Mouse (Mus musculus) midbrain, embryonic 15.5 days (tissue): ENCODE measurements around the gene Slc12a9. TPM values are rescaled to one million over a fixed set of nuclear protein-coding genes. Genes with fewer than 3 reads are reported as not detected.

ENCODE experiments used
- ATAC-seq: fragments of 200-750 bp; cut with Nextera tagmentation; replicated peaks from 2 replicates; pipeline ENCODE4 v1.8.0; 2017; ENCODE audit warnings: moderate TSS enrichment
- H3K27ac ChIP-seq: fragments of 300-500 bp; sonication (generic); 2 replicates; pipeline ENCODE4 v1.5.1; 2015; ENCODE audit warnings: mild to moderate bottlenecking, inconsistent platforms
- H3K27me3 ChIP-seq: fragments of 300-500 bp; sonication (generic); replicated peaks from 2 replicates; pipeline ENCODE4 v1.6.1; 2015; ENCODE audit warnings: inconsistent platforms
- H3K36me3 ChIP-seq: fragments of 300-500 bp; sonication (generic); replicated peaks from 2 replicates; pipeline ENCODE4 v1.6.1; 2015; ENCODE audit warnings: inconsistent platforms
- H3K4me1 ChIP-seq: fragments of 300-500 bp; sonication (generic); 2 replicates; pipeline ENCODE4 v1.6.1; 2015; ENCODE audit warnings: inconsistent platforms
- H3K4me2 ChIP-seq: fragments of 300-500 bp; sonication (generic); 2 replicates; pipeline ENCODE4 v1.6.1; 2015; ENCODE audit warnings: inconsistent platforms, mild to moderate bottlenecking, moderate library complexity
- H3K4me3 ChIP-seq: fragments of 300-500 bp; sonication (generic); 2 replicates; pipeline ENCODE4 v1.5.1; 2015; ENCODE audit warnings: mild to moderate bottlenecking, inconsistent platforms
- H3K9ac ChIP-seq: fragments of 300-500 bp; sonication (generic); 2 replicates; pipeline ENCODE4 v1.6.1; 2015; ENCODE audit warnings: mild to moderate bottlenecking, inconsistent platforms
- H3K9me3 ChIP-seq: fragments of 300-500 bp; sonication (generic); 2 replicates; pipeline ENCODE4 v1.6.1; 2016; ENCODE audit warnings: inconsistent platforms
- WGBS: fragments of 180-500 bp; shearing (Covaris S2); methylation state at CpG from one replicate; pipeline ENCODE4 v1.1.7; 2015; ENCODE audit warnings: mixed read lengths; 5-methylcytosine and 5-hydroxymethylcytosine counted together
- polyA plus RNA-seq: library from polyadenylated mRNA; unstranded; fragments of >200 nt; fragmentation: Nextera tagmentation; extraction: Ambion mirVana; gene quantifications from 2 replicates; pipeline ENCODE4 v1.2.1, GENCODE M21; 2015

Slc12a9 gene
- polyA plus RNA-seq, 1 experiment from 2014 or later, result 29.5 TPM

GRCm38 (mm10) chr5:137304816-137305215, 28.6 kb downstream of the Slc12a9 start:
- no peak overlapping the region for H3K9ac ChIP-seq
- peaks cover 29% of the 10 kb centered on the region for H3K36me3 ChIP-seq
- H3K27me3 ChIP-seq, result no peaks in the 10 kb centered on the region
- peak overlapping the region; percentile 74 for H3K4me2 ChIP-seq
- no peak overlapping the region for H3K4me3 ChIP-seq
- H3K9me3 ChIP-seq, result no peaks in the 10 kb centered on the region
- no peak for ATAC-seq
- H3K4me1 ChIP-seq, result peaks cover 43% of the 10 kb centered on the region
- no peak overlapping the region for H3K27ac ChIP-seq
- WGBS, result 71% methylated on average over 4 of the region's 4 CpGs

GRCm38 (mm10) chr5:137304165-137304564, 29.2 kb downstream of the Slc12a9 start:
- H3K4me1 ChIP-seq, result peaks cover 43% of the 10 kb centered on the region
- no peaks in the 10 kb centered on the region for H3K27me3 ChIP-seq
- H3K36me3 ChIP-seq, result peaks cover 36% of the 10 kb centered on the region
- no peaks in the 10 kb centered on the region for H3K9me3 ChIP-seq
- 89% methylated on average over 3 of the region's 3 CpGs for WGBS
- H3K27ac ChIP-seq, result no peak overlapping the region
- H3K4me3 ChIP-seq, result no peak overlapping the region
- no peak overlapping the region for H3K9ac ChIP-seq
- no peak for ATAC-seq
- H3K4me2 ChIP-seq, result no peak overlapping the region; the same call in 1 of the 2 replicates

- no peaks in the 10 kb centered on the region for H3K27me3 ChIP-seq
- H3K27ac ChIP-seq, result no peak overlapping the region
- peaks cover 43% of the 10 kb centered on the region for H3K4me1 ChIP-seq
- no peaks in the 10 kb centered on the region for H3K9me3 ChIP-seq
- H3K9ac ChIP-seq, result no peak overlapping the region
- ATAC-seq, result no peak
- H3K36me3 ChIP-seq, result peaks cover 41% of the 10 kb centered on the region
- no peak overlapping the region for H3K4me3 ChIP-seq
- H3K4me2 ChIP-seq, result no peak overlapping the region
- 82% methylated on average over 4 of the region's 4 CpGs for WGBS
These were observed 29.8 kb downstream of the Slc12a9 start for GRCm38 (mm10) chr5:137303609-137304008.

DNA sequence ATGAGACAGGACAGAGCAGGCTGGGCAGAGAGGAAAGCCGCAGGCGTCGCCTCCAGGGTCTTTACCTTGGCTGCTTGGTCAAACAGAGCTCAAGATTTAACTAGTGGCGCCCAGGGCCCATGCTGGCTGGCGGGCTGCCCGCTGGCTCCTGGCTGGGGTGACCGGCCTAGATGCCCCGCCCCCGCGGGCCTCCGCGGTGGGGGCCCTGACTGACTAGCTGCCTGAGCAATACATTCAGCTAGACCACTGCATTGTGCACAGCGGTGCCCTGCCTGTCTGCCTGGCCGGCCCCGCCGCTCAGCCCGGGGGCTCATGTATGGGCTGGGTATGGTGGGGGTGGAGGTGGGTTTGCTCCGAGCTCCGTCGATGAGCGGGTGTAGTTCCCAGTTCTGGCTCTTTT, 32.1 kb downstream of the Slc12a9 start:
- WGBS, result 72% methylated on average over 21 of the region's 21 CpGs
- no peak overlapping the region for H3K27ac ChIP-seq
- H3K4me2 ChIP-seq, result no peak overlapping the region
- H3K9me3 ChIP-seq, result no peaks in the 10 kb centered on the region
- ATAC-seq, result peak; percentile 28
- H3K4me3 ChIP-seq, result no peak overlapping the region
- H3K4me1 ChIP-seq, result peaks cover 32% of the 10 kb centered on the region
- H3K27me3 ChIP-seq, result no peaks in the 10 kb centered on the region
- peaks cover 63% of the 10 kb centered on the region for H3K36me3 ChIP-seq
- no peak overlapping the region for H3K9ac ChIP-seq

DNA sequence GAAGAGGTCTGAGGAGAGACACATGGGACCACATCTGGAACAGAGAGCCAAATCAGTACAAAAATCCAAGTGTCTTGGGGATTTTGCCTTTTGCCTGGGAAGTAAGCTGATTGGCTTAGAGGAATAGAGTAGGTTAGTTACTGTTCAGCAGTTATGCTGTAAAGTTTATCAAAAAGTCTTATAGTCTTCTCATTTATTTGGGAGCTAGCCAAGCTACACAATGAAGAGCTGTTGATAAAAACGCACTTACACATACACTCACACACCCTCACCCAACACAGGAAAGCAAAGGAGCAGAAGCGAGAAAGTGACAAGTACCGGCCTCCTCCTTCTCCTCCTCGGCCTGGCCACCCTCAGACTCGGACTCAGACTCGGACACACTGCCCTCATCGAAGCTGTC, 34.2 kb downstream of the Slc12a9 start:
- H3K9me3 ChIP-seq, result no peaks in the 10 kb centered on the region
- peaks cover 20% of the 10 kb centered on the region for H3K4me1 ChIP-seq
- H3K9ac ChIP-seq, result no peak overlapping the region
- H3K36me3 ChIP-seq, result peaks cover 74% of the 10 kb centered on the region
- H3K4me3 ChIP-seq, result no peak overlapping the region
- H3K27ac ChIP-seq, result no peak overlapping the region
- ATAC-seq, result no peak
- H3K4me2 ChIP-seq, result no peak overlapping the region
- no peaks in the 10 kb centered on the region for H3K27me3 ChIP-seq
- WGBS, result 91% methylated on average over 7 of the region's 7 CpGs

- Histone ChIP-seq H3K9me3 (no peaks in the 10 kb centered on the region), H3K4me2 (no peak overlapping the region), H3K9ac (no peak overlapping the region), H3K27ac (no peak overlapping the region), H3K27me3 (no peaks in the 10 kb centered on the region), H3K4me3 (no peak overlapping the region), H3K4me1 (peaks cover 25% of the 10 kb centered on the region), H3K36me3 (peaks cover 66% of the 10 kb centered on the region)
- 93% methylated on average over 14 of the region's 14 CpGs for WGBS
- no peak for ATAC-seq
These were observed 36.3 kb downstream of the Slc12a9 start for GRCm38 (mm10) chr5:137297126-137297525.

GRCm38 (mm10) chr5:137295712-137296111, 37.7 kb downstream of the Slc12a9 start:
- Histone ChIP-seq H3K4me2 (no peak overlapping the region), H3K9ac (no peak overlapping the region), H3K9me3 (no peaks in the 10 kb centered on the region), H3K4me3 (no peak overlapping the region; the same call in 1 of the 2 replicates), H3K36me3 (peaks cover 54% of the 10 kb centered on the region), H3K4me1 (peaks cover 27% of the 10 kb centered on the region), H3K27me3 (peaks cover 12% of the 10 kb centered on the region; the same call in 1 of the 2 replicates), H3K27ac (no peak overlapping the region)
- no peak for ATAC-seq
- WGBS, result 93% methylated on average over 15 of the region's 15 CpGs

DNA sequence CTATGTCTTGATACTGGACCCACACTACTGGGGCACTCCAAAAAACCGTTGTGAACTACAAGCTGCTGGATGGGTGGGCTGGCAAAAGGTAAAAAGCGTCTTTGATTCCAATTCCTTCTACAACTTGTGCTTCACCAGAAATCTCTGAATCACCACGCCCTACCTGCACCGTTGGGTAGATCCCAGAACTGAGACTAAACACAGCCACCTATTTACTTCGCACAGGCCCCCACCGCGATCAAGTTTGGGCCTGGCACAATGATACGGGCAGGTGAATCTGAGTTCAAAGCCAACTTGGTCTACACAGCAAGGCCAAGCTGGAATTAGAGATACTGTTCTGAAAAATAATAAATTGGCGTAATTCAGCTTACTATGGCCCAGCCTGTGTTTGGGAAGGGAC, 38.1 kb downstream of the Slc12a9 start:
- Histone ChIP-seq H3K9me3 (no peaks in the 10 kb centered on the region), H3K36me3 (peaks cover 50% of the 10 kb centered on the region), H3K27ac (no peak overlapping the region), H3K9ac (peak overlapping the region; percentile 55; the same call in 1 of the 2 replicates), H3K4me1 (peaks cover 30% of the 10 kb centered on the region), H3K4me3 (peak overlapping the region; percentile 54; the same call in 1 of the 2 replicates), H3K27me3 (peaks cover 16% of the 10 kb centered on the region), H3K4me2 (peak overlapping the region; percentile 98)
- ATAC-seq, result no peak
- WGBS, result 83% methylated on average over 9 of the region's 9 CpGs

DNA sequence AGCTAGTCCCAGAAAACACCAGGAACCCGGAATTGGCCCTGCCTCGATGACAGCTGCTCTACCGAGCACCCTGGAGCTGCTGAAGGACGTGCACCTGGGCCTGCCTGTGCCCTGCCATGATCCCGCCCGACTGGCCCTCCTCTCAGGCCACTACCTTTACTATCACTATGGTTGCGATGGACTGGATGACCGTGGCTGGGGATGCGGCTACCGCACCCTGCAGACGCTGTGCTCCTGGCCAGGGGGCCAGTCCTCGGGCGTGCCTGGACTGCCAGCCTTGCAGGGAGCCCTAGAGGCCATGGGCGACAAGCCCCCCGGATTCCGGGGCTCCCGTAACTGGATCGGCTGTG, 38.7 kb downstream of the Slc12a9 start:
- ATAC-seq, result peak; percentile 69
- Histone ChIP-seq H3K9me3 (no peaks in the 10 kb centered on the region), H3K36me3 (peaks cover 44% of the 10 kb centered on the region), H3K4me2 (peak overlapping the region; percentile 98), H3K4me3 (peak overlapping the region; percentile 54), H3K27me3 (peaks cover 22% of the 10 kb centered on the region), H3K9ac (peak overlapping the region; percentile 55), H3K4me1 (peaks cover 34% of the 10 kb centered on the region), H3K27ac (peak overlapping the region; percentile 87)
- 7% methylated on average over 18 of the region's 18 CpGs for WGBS

- Histone ChIP-seq H3K4me3 (peak within 1 kb of the TSS; percentile 54), H3K9ac (peak within 1 kb of the TSS; percentile 70), H3K4me1 (peaks cover 39% of the 10 kb centered on the region), H3K27me3 (peaks cover 27% of the 10 kb centered on the region), H3K9me3 (no peaks in the 10 kb centered on the region), H3K27ac (peak within 1 kb of the TSS; percentile 87), H3K36me3 (peaks cover 38% of the 10 kb centered on the region), H3K4me2 (peak within 1 kb of the TSS; percentile 98)
- peak; percentile 96 for ATAC-seq
- WGBS, result under 1% methylated on average over 52 of the region's 52 CpGs
These were observed 39.3 kb downstream of the Slc12a9 start, which contains the start of gene Ufsp1 for GRCm38 (mm10) chr5:137293839-137294743. TSS of gene Ufsp1 (plus strand) at chr5:137294629.

DNA sequence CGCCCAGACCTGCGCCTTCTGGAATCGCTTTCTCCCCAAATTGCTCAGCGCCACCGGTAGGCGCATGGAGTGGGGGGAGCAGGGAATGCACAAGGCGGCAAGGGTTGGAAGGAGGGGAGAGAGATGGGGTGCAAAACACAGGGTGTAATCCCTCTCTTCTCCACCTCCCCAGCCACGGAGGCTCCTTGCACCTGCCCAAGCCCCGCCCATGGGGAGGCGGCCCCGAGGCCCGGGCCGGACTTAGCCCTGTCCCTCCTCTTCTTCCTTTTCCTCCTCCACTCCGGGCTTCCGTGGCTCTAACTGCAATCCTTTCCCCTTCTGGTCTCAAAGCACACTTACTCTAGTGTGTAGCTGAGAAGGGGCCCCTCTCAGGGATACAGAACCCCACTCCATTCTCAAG, 40.1 kb downstream of the Slc12a9 start:
- H3K9me3 ChIP-seq, result no peaks in the 10 kb centered on the region
- H3K36me3 ChIP-seq, result peaks cover 30% of the 10 kb centered on the region
- peaks cover 30% of the 10 kb centered on the region for H3K27me3 ChIP-seq
- whole genome bisulfite sequencing, result under 1% methylated on average over 14 of the region's 15 CpGs
- ATAC-seq, result no peak
- H3K4me3 ChIP-seq, result peak overlapping the region; percentile 54
- H3K27ac ChIP-seq, result peak overlapping the region; percentile 87
- peak overlapping the region; percentile 98 for H3K4me2 ChIP-seq
- peaks cover 46% of the 10 kb centered on the region for H3K4me1 ChIP-seq
- peak overlapping the region; percentile 70 for H3K9ac ChIP-seq

DNA sequence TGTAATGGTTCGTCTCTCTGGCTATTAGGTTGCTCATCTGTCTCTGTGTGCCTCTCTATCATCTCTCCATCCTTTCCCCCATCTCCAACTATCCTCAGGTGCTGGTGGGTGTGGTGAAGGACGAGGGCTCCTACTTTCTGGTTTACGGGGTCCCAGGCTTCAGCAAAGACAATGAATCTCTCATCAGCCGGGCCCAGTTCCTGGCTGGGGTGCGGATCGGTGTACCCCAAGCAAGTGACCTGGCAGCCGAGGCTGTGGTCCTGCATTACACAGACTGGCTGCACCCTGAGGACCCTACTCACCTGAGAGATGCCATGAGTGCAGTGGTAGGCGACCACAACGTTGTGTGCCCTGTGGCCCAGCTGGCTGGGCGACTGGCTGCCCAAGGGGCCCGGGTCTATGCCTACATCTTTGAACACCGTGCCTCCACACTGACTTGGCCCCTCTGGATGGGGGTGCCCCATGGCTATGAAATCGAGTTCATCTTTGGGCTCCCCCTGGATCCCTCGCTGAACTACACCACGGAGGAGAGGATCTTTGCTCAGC, 41.9 kb downstream of the Slc12a9 start:
- Histone ChIP-seq H3K9ac (no peak overlapping the region), H3K27me3 (peaks cover 30% of the 10 kb centered on the region), H3K4me2 (no peak overlapping the region), H3K36me3 (peaks cover 13% of the 10 kb centered on the region), H3K27ac (no peak overlapping the region), H3K4me3 (no peak overlapping the region), H3K9me3 (no peaks in the 10 kb centered on the region), H3K4me1 (peaks cover 54% of the 10 kb centered on the region)
- WGBS, result 83% methylated on average over 15 of the region's 15 CpGs
- ATAC-seq, result no peak
